Mouse (Mus musculus) 3134 (cell line): Measurements from ENCODE around the gene 3110009E18Rik.

Source experiments
- DNase-seq: peaks from one replicate; pipeline ENCODE4 v3.0.0-alpha.2; 2011; ENCODE audit warnings: low spot score; ENCODE audit not compliant: insufficient read length; ENCODE audit errors: extremely low read depth

3110009E18Rik gene

DNA sequence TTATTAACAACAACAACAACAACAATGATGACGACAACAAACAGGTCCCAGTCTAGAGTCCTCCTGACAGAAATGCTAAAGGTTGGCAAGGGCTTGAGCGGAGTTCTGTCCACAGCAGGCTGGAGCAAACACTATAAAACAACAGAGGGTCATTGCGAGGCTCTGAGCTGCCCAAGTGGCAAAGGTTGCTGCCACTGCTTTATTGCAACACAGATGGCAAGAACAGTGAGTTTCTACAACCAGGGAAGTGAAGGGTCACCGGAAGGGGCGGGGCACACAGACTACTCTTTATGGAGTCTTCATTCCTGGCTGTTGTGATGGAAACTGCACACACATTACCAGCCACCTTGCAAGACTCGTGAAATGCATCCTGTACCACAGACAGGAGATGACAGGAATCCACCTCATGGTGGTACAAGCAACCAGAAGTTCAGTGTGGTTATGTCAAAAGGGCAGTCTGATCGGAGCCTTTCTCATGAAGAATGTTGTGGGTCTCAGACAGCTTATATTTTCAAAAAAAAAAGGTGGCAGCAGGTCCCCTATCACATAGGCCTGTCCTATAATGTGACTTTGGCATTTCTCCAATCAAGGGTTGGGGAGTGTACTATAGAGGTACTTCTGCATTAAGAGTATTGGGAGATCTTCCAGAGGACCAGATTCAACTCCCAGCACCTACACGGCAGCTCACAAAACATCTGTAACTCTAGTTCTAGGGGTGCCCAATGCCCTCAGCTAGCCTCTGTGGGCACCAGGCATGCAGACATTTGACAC is 20.3 kb upstream of the 3110009E18Rik start:
- no peak for DNase-seq

DNA sequence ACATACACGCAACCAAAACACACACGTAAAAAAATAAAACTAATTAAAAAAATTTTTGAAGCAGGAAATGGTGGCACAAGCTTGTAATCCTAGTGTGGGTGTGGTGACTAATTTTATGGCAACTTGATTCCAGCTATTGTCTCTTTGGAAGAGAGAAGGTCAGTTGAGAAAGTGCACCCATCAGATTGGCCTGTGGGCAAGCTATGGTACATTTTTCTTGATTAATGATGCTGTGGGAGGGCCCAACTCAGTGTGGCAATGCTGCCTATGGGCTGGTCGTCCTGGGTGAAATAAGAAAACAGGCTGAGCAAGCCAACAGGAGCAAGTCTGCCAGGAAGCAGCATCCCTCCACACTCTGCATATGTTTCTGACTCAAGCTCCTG is 19.8 kb upstream of the 3110009E18Rik start:
- DNase-seq, result no peak

DNA sequence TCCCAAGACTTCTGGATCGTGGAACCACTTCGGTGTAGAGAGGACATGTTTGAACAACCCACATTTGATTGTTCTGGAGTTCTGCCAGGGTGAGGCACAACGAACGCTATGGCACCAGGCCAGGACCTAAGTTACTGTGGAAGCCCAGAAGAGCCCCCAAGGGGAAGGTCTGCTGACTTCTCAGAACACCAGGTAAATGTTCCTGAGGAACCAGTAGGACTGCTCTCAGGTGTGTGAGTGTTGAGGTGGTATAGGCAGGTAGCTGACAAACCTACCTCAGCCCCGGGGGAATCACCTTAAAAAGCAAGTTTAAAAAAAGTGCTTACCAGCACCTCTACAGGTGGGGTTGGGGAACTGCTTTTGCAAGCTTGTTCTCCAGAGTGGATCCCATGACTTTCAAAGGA is 15.4 kb upstream of the 3110009E18Rik start:
- no peak for DNase-seq

DNA sequence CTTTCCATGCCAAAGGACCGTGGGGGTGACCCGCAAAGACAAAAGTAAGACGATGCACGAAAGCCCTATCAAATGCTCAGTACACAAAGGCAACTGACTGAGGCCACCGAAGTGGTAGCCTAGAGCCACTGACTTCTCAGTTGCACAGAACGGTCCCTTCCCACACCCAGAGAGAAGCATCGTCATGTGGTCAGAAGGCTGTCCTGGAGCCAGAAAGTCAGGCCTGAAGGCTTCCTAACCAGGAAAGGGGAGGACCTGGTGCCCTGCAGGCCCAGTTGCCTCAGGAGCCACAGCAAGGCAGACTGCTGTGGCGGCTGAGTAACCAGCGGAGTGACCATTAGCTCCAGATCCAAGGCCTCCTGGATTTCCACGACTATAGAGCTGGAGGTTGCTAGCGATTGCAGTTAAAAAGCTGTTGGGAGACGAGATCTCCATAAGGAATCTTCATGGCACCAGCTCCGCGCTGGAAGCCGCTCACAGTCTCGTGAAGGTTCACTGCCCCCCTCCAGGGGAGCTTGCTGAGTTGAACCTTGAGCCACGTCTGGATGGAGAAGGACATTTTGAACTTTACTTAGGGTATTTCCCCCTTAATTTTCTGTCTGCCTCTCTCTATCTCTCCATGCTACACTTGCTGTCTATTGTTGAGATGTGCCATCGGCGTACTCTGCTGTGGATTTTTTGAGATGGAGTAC is 11.1 kb upstream of the 3110009E18Rik start:
- DNase-seq, result no peak

- no peak for DNase-seq
Measured at GRCm38 (mm10) chr1:120111766-120112165, 9.2 kb upstream of the 3110009E18Rik start.

GRCm38 (mm10) chr1:120112251-120113187 is 8.5 kb upstream of the 3110009E18Rik start:
- DNase-seq, result no peak

DNA sequence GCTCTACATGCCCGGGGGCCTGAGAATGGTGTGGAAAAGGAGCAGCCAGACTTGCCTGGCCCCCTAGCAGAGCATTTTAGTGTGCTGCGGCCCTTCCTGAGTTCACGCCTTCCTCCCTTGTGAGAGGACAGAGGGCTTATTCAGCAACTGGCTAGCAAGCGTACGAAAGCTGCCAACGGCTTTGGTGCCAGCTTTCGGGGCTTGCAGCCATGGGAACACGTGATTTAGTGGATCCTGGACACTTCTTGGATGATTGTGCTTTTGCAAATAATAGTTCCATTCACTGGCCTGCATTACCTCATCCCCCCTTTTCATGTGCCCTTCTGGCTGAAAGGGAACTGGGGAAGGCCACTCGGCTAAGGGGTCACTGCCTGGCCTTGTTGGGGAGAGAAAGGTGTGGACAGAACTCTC is 5.3 kb upstream of the 3110009E18Rik start:
- no peak for DNase-seq

DNA sequence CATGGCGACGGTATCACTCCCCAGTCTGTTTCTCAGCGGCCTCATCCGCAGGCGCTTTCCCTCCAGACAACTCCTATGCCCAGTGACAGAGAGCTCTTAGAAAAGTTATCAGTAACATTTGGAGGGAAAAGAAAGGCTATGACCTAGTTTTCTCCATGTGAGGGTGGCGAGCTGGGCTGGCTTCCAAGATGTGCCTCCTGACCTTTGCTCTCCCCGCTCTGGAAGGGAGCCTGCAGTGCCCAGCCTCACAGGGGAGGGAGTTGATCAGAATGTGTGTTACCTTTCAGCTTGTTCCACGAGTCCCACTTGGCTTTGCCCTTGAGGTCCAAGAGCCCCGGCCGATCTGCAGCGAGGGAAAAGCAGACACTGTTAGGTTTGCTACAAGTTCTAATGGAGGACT is 4.9 kb upstream of the 3110009E18Rik start:
- DNase-seq, result no peak

GRCm38 (mm10) chr1:120118854-120119253 is 2.1 kb upstream of the 3110009E18Rik start:
- DNase-seq, result no peak

DNA sequence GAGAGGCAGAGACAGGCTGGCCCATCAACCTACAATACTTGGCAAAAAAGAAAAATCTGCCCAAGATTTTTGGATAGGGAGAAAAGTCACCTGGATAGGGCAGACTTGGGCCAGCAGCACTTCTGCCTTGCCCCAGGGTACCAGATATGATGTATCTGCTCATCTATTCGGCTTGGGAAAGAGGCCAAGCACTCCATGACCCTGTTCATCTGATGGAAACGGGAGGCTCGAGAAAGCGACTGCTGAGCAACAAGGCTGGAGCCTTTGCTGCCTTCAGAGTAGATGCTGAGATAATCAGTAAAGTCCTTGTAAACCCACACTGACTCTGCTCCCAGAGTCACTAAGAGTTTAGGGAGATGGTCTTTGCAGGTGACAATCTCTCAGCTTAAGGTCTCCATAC is 1.6 kb upstream of the 3110009E18Rik start:
- no peak for DNase-seq

- peak; percentile 69 for DNase-seq
Measured at GRCm38 (mm10) chr1:120120141-120120968, 632 bp upstream of the 3110009E18Rik start.

- DNase-seq, result no peak
Measured at GRCm38 (mm10) chr1:120121930-120122530, 1.0 kb downstream of the 3110009E18Rik start.

- no peak for DNase-seq
Measured at GRCm38 (mm10) chr1:120122634-120123383, 1.8 kb downstream of the 3110009E18Rik start.

- no peak for DNase-seq
Measured at GRCm38 (mm10) chr1:120124839-120125238, 3.9 kb downstream of the 3110009E18Rik start.

DNA sequence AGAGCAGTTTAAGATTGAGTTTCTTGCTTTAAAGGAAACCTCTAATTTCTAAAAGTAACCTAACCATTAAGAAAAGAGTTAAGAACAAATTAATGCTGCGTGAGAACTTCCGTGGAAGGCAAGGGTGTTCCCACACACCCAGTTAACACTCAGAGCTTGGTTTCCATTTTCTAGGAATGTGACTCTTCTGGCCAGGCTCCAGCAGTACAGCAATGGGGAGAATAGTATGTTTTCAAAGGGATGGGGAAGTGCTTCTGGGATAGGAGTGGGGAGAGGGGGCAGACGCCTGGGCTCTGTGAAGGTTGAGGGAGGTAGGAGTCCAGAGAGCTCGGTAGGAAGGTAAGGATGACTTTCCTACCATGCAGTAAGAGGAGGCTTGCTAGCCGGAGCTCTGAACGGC is 4.5 kb downstream of the 3110009E18Rik start:
- no peak for DNase-seq

- no peak for DNase-seq
Measured at GRCm38 (mm10) chr1:120126318-120126717, 5.3 kb downstream of the 3110009E18Rik start.

DNA sequence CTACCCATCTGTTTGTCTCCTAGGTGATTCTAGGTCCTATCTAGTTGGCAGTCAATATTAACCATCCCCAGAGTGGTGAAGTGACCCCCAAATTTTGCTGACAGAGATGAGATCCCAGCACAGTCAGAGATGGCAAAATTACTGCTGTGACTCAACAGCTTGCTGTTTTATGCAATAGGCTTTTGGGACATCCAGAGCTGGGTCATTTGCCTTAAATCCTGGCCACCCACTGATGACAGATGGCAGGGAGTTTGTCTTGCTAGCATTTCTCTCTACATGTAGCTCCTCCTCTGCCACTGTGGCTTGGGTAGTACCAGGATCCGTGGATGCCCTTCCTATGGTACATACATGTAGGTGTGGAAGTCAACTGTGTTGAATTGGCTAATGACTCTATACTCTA is 11.4 kb downstream of the 3110009E18Rik start:
- DNase-seq, result no peak

DNA sequence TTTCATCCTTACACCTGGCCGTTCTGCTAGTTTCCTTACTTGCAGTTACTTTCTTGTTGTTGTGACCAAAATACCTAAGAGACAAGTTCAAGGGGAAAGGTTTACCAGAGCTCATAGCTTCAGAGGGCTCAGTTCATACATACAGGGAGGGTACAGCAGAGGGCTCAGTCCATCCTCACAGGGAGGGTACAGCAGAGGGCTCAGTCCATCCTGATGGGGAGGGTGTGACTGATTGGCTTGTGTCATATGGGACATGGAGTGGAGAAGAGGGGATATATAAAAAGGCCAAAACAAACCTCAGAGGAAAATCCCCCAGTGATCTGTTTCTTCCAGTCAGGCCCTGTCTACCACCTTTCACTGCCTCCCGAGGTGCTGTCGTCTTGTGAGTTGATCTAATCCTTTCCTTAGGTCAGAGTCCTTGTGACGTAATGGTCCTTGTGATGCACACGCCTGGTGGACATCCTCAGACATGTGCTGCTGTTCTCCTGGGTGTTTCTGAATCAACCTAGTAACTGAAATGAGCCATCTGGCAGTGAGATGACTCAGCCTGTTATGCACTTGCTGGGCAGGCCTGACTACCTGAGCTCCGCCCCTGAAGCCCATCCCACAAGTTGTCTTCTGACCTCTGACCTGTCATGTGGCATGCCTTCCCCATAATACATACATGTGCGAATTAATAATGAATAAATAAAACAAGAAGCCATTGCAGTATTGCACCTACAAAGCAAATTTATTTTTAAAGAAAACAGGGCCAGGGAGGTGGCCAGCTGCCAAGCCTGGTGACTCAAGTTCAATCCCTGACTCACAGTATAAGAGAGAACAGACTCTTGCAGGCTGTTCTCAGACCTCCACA is 15.2 kb downstream of the 3110009E18Rik start:
- peak; percentile 85 for DNase-seq
